Mouse (Mus musculus) spleen, postnatal 10 days (tissue): Measurements from ENCODE around the gene Bora.

ENCODE experiments used
- DNase-seq, 2 experiments: peaks; one replicate each; pipeline ENCODE4 v3.0.0; 2021 to 2022; ENCODE audit warnings: low spot score in 2 of 2

Bora gene

GRCm38 (mm10) chr14:99063091-99063490 lies 17.1 kb downstream of the Bora start:
- no peak for DNase-seq

GRCm38 (mm10) chr14:99071146-99071545 lies 25.1 kb downstream of the Bora start:
- no peak for DNase-seq

- no peak for DNase-seq
Observed at GRCm38 (mm10) chr14:99088947-99089346, 42.9 kb downstream of the Bora start.

GRCm38 (mm10) chr14:99099267-99099966 lies 53.4 kb downstream of the Bora start, which contains the start of the genes Pibf1 and Dis3:
TSS of gene Pibf1 (plus strand) at chr14:99099424.
TSS of gene Dis3 (minus strand) at chr14:99099770.
- DNase-seq = peak; percentile 97 to 100

- peak in 1 of 2 experiments; percentile 47 for DNase-seq
Observed at GRCm38 (mm10) chr14:99099967-99100587, 54.1 kb downstream of the Bora start.

- no peak for DNase-seq
Observed at GRCm38 (mm10) chr14:99103050-99103449, 57.0 kb downstream of the Bora start.

GRCm38 (mm10) chr14:99104542-99105123 lies 58.6 kb downstream of the Bora start:
- DNase-seq = no peak

- no peak for DNase-seq
Observed at GRCm38 (mm10) chr14:99106671-99107070, 60.6 kb downstream of the Bora start.

- no peak for DNase-seq
Observed at GRCm38 (mm10) chr14:99107631-99108187, 61.7 kb downstream of the Bora start.

GRCm38 (mm10) chr14:99108762-99109161 lies 62.7 kb downstream of the Bora start:
- DNase-seq = no peak

GRCm38 (mm10) chr14:99117576-99117975 lies 71.6 kb downstream of the Bora start:
- no peak for DNase-seq

GRCm38 (mm10) chr14:99121584-99122339 lies 75.7 kb downstream of the Bora start:
- no peak for DNase-seq

GRCm38 (mm10) chr14:99124076-99124475 lies 78.1 kb downstream of the Bora start:
- no peak for DNase-seq
